Mouse (Mus musculus): ENCODE results near the gene Rhbdd1. TPM values are rescaled to one million over a fixed set of nuclear protein-coding genes. Genes with fewer than 3 reads are reported as not detected.
A peak's percentile ranks its signal among the peaks of the same experiment; 100 is the strongest.

The Rhbdd1 gene
- polyA plus RNA-seq, 1 experiment from 2014 or later, result 6.8 TPM

DNA sequence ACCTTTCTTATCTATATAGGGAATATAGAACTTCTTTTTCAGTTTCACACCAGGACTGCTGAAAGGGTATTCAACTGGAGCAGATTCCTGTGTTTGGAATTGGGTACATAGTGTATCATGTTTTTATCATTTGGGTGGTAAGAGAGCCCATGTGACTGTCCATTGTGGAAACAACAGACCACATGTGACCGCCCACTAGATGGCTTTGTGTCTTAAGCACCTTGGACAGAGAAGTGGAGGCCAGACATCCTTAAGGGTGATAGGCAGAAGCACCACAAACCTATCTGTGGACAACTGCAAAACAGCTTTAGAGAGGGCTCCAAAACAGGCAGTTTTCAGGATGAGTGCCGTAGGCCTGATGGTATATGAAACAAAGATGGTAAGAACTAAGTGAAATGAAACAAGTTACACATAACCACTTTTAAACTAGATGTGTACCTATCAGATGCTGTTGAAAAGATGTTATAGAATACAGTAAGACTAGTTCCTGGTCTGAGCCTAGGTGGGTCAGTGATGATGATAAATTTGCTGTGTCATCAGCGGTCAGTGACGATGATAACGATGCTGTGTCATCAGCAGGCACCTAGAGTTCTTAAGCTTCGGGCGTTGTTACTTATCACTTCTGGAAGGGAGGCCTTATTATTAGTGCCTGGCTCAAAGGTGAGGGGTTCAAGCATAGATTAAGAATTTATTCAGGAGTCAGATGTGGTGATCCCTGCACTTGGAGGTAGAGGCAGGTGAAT is 12.0 kb downstream of the Rhbdd1 start:
- Histone ChIP-seq H3K36me3 (ENCODE audit: control insufficient read depth, insufficient read depth, low read length) (no peaks in the 10 kb centered on the region), H3K9ac (ENCODE audit: low read depth, low read length) (no peak overlapping the region), H3K4me1 (ENCODE audit: control insufficient read depth, insufficient read depth, low read length) (no peaks in the 10 kb centered on the region), H3K9me3 (ENCODE audit: control insufficient read depth, low read length) (no peaks in the 10 kb centered on the region), H3K4me2 (ENCODE audit: low read depth, low read length) (no peak overlapping the region), H3K27me3 (replicated peaks; ENCODE audit: control insufficient read depth, insufficient read depth, low read length) (no peaks in the 10 kb centered on the region), H3K27ac (replicated peaks; ENCODE audit: low read depth, low read length) (no peak overlapping the region), H3K4me3 (ENCODE audit: low read depth, low read length) (no peak overlapping the region)
- 94% methylated on average over 7 of the region's 7 CpGs for WGBS
- DNase-seq (ENCODE audit: low spot score) (no peak), ATAC-seq (ENCODE audit: low read depth) (no peak)

DNA sequence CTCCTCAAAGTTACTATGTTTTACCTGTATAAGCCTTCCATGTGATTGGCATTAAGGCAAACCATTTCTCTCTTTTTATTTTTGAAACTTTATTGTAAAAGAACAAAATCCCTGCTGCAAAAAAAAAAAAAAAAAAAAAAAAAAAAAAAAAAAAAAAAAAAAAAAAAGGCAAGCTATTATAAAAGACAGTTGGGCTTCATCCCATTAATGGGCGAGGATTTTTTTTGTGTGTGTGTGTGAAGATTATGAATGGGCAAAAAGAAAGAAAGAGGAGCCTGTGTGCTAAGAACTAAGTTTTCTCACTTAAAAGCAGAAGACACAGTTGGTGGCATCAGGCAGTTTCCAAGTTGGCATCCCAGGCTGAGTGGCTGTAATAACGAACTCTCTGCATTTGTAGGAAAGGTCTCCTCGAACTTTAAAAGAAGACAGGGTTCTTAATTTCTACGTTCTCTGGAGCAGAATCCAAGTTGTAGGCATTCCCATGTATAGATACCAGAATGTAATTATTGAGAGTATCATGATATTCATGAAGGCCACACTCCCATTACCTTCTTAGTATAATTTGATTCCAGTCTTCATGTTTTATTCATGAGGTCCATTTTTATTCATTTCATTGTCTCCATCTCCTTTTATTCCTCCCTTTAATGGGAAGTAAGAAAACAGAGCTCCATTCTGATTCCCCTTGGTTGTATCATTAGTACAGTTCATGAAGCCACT is 13.1 kb downstream of the Rhbdd1 start:
- Histone ChIP-seq H3K27me3 (replicated peaks; ENCODE audit: control insufficient read depth, insufficient read depth, low read length) (no peaks in the 10 kb centered on the region), H3K4me3 (ENCODE audit: low read depth, low read length) (no peak overlapping the region), H3K4me1 (ENCODE audit: control insufficient read depth, insufficient read depth, low read length) (no peaks in the 10 kb centered on the region), H3K9me3 (ENCODE audit: control insufficient read depth, low read length) (no peaks in the 10 kb centered on the region), H3K27ac (replicated peaks; ENCODE audit: low read depth, low read length) (no peak overlapping the region), H3K36me3 (ENCODE audit: control insufficient read depth, insufficient read depth, low read length) (no peaks in the 10 kb centered on the region), H3K4me2 (ENCODE audit: low read depth, low read length) (no peak overlapping the region), H3K9ac (ENCODE audit: low read depth, low read length) (no peak overlapping the region)
- DNase-seq (ENCODE audit: low spot score), result no peak
- WGBS, result 81% methylated on average over 4 of the region's 4 CpGs
- ATAC-seq (ENCODE audit: low read depth), result no peak

DNA sequence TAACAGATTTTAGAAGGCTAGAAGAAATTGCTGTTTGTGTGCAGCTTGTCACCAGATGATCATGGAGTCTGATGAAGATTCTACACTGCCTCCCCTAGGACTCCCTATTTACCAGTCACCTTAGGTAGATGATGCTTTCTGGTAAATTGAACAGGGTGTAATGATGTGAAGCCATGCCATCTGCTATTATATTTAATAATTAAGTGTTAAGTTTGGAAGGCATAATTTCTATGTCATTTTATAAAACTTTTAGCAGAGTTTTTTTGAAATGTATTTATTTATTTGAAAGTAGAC is 13.6 kb downstream of the Rhbdd1 start:
- H3K9me3 ChIP-seq (ENCODE audit: control insufficient read depth, low read length), result no peaks in the 10 kb centered on the region
- H3K4me3 ChIP-seq (ENCODE audit: low read depth, low read length), result no peak overlapping the region
- H3K27ac ChIP-seq (replicated peaks; ENCODE audit: low read depth, low read length), result no peak overlapping the region
- DNase-seq (ENCODE audit: low spot score) (no peak), ATAC-seq (ENCODE audit: low read depth) (no peak)
- no peaks in the 10 kb centered on the region for H3K36me3 ChIP-seq (ENCODE audit: control insufficient read depth, insufficient read depth, low read length)
- no peaks in the 10 kb centered on the region for H3K27me3 ChIP-seq (replicated peaks; ENCODE audit: control insufficient read depth, insufficient read depth, low read length)
- H3K9ac ChIP-seq (ENCODE audit: low read depth, low read length), result no peak overlapping the region
- H3K4me1 ChIP-seq (ENCODE audit: control insufficient read depth, insufficient read depth, low read length), result no peaks in the 10 kb centered on the region
- H3K4me2 ChIP-seq (ENCODE audit: low read depth, low read length), result no peak overlapping the region

DNA sequence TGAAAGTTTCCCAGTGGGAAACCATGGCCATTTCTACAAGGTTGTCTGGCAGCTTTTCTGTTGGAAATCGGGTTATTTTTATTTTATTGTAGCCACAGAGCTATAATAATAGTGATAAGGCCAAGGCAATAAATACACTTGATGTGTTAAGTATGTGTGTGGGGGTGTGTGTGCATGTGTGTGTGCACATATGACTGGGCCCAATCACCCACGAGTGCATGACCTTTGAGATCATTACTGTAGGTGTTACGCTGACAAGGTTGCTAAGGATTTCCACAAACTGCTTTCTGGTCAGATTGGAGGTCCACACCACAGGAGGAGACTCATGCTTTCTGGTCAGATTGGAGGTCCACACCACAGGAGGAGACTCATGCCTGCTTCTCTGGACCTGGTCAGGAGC is 18.3 kb downstream of the Rhbdd1 start:
- no peak overlapping the region for H3K27ac ChIP-seq (replicated peaks; ENCODE audit: low read depth, low read length)
- no peaks in the 10 kb centered on the region for H3K36me3 ChIP-seq (ENCODE audit: control insufficient read depth, insufficient read depth, low read length)
- no peaks in the 10 kb centered on the region for H3K4me1 ChIP-seq (ENCODE audit: control insufficient read depth, insufficient read depth, low read length)
- no peak overlapping the region for H3K4me2 ChIP-seq (ENCODE audit: low read depth, low read length)
- no peak overlapping the region for H3K9ac ChIP-seq (ENCODE audit: low read depth, low read length)
- no peak for DNase-seq (ENCODE audit: low spot score)
- WGBS, result 90% methylated on average over 3 of the region's 3 CpGs
- H3K4me3 ChIP-seq (ENCODE audit: low read depth, low read length), result no peak overlapping the region
- no peaks in the 10 kb centered on the region for H3K27me3 ChIP-seq (replicated peaks; ENCODE audit: control insufficient read depth, insufficient read depth, low read length)
- no peaks in the 10 kb centered on the region for H3K9me3 ChIP-seq (ENCODE audit: control insufficient read depth, low read length)
- ATAC-seq (ENCODE audit: low read depth), result no peak

DNA sequence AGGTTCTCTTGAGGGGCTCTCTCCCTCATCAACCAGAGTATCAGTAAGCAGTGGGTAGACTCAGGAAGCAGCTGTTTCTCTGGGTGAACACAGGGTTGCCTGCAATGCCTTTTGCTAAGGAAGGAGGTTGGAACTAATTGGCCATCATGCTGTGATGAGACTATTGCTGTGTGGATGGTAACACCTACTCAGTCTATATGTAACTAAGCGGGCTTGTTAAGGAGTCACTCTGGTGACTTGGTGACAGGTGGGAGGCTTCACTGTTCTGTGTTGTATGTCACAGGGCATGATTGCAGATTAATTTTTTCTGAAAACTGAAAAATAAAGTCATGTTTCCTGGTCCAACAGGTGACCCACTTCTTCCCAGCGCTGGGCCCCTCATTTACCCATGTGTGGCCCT is 36.8 kb downstream of the Rhbdd1 start:
- no peaks in the 10 kb centered on the region for H3K36me3 ChIP-seq (ENCODE audit: control insufficient read depth, insufficient read depth, low read length)
- no peak for ATAC-seq (ENCODE audit: low read depth)

DNA sequence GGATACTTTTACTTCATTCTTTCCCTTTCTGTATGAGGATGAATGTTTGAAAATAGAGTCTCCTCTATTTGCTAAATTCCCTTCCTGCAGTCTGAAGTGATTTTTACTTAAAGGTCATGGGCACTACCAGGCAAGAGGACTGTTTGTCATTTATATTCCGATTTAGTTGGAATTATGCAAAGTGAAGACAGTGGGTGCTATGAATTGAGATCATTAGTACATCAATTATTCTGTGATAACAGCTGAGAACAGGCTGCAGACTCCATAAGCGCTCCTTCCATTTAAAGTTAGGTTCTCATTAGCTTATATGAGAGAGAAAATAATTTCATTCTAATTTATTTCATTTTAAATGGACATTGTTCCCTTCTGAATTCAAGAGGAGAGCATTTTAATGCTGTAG is 37.5 kb downstream of the Rhbdd1 start:
- Histone ChIP-seq H3K4me1 (ENCODE audit: control insufficient read depth, insufficient read depth, low read length) (no peaks in the 10 kb centered on the region), H3K27ac (replicated peaks; ENCODE audit: low read depth, low read length) (no peak overlapping the region), H3K9ac (ENCODE audit: low read depth, low read length) (no peak overlapping the region), H3K27me3 (replicated peaks; ENCODE audit: control insufficient read depth, insufficient read depth, low read length) (no peaks in the 10 kb centered on the region), H3K4me3 (ENCODE audit: low read depth, low read length) (no peak overlapping the region), H3K4me2 (ENCODE audit: low read depth, low read length) (no peak overlapping the region), H3K36me3 (ENCODE audit: control insufficient read depth, insufficient read depth, low read length) (no peaks in the 10 kb centered on the region), H3K9me3 (ENCODE audit: control insufficient read depth, low read length) (no peaks in the 10 kb centered on the region)
- ATAC-seq (ENCODE audit: low read depth) (no peak), DNase-seq (ENCODE audit: low spot score) (no peak)
- WGBS, result 85% methylated on average over 2 of the region's 2 CpGs

More for the DNA sequence above, 36.8 kb downstream of the Rhbdd1 start:
- Histone ChIP-seq H3K27ac (replicated peaks; ENCODE audit: low read depth, low read length) (no peak overlapping the region), H3K4me1 (ENCODE audit: control insufficient read depth, insufficient read depth, low read length) (no peaks in the 10 kb centered on the region), H3K9me3 (ENCODE audit: control insufficient read depth, low read length) (no peaks in the 10 kb centered on the region), H3K4me3 (ENCODE audit: low read depth, low read length) (no peak overlapping the region), H3K9ac (ENCODE audit: low read depth, low read length) (no peak overlapping the region), H3K4me2 (ENCODE audit: low read depth, low read length) (no peak overlapping the region), H3K27me3 (replicated peaks; ENCODE audit: control insufficient read depth, insufficient read depth, low read length) (no peaks in the 10 kb centered on the region)
- 90% methylated on average over 2 of the region's 2 CpGs for WGBS
- DNase-seq (ENCODE audit: low spot score), result no peak

DNA sequence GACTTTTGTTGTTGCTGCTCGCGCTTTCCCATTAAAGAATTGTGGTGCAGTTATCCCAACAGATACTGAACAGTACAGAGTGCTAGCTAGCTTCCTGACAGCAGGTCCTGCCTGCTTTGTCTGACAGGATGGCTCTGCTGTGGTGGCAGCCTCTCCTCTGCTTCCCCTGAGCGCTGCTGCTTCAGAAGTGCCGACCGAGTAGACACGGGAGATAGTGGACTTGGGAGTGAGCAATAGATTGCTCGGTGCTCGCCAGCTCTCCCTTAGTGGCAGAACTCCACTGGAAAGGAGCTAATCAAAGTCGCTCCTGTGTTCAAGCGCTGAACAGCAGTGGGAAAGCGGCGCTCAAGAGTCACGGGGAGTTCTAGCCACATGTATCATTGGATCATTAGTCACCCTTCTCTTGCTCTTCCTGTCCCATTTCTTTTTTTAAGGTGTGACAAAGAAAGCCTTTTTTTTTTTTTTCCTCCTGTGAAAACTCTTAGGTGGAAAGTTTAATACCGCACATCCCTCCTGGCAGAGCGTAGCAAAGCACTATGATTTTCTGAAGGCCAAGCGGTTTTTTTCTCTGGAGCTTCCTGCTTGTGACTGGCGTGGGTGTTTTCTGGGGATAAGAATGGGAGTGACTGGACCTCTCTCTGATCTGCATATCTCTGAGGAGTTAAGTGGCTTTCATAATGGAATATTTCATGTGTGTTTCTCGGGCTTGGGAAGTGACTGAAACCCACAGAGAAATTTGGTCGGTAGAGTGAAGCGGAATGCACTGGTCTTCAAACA is 42.8 kb downstream of the Rhbdd1 start:
- ATAC-seq (ENCODE audit: low read depth) (no peak), DNase-seq (ENCODE audit: low spot score) (no peak)
- peak overlapping the region; percentile 23; the same call in 1 of the 2 replicates for H3K4me2 ChIP-seq (ENCODE audit: low read depth, low read length)
- H3K27me3 ChIP-seq (replicated peaks; ENCODE audit: control insufficient read depth, insufficient read depth, low read length), result no peaks in the 10 kb centered on the region
- peaks cover 9% of the 10 kb centered on the region; the same call in 1 of the 2 replicates for H3K4me1 ChIP-seq (ENCODE audit: control insufficient read depth, insufficient read depth, low read length)
- H3K27ac ChIP-seq (replicated peaks; ENCODE audit: low read depth, low read length), result no peak overlapping the region
- 63% methylated on average over 20 of the region's 20 CpGs for WGBS
- H3K9ac ChIP-seq (ENCODE audit: low read depth, low read length), result 0 out of 2 replicates have a peak overlapping the region, but pooled peaks have one; percentile 5
- H3K4me3 ChIP-seq (ENCODE audit: low read depth, low read length), result no peak overlapping the region
- H3K9me3 ChIP-seq (ENCODE audit: control insufficient read depth, low read length), result no peaks in the 10 kb centered on the region
- H3K36me3 ChIP-seq (ENCODE audit: control insufficient read depth, insufficient read depth, low read length), result no peaks in the 10 kb centered on the region

DNA sequence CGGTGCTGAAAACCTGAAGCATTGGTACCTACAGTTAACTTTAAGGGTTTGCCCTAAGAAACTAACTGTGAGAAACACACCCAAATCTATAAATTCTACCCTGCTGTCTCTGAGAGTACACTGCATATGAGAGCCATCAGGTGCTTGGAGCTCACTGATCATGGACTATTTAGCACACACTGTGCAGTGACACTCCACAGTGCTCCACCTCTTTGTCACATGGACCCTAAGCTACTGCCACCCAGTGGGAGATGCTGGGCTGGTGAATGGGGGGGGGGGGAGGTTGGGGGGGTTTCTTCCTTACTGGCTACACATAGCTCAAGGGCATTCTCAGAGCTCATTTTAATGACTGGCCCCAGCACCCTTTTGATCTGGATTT is 43.4 kb downstream of the Rhbdd1 start:
- no peak overlapping the region for H3K4me3 ChIP-seq (ENCODE audit: low read depth, low read length)
- no peaks in the 10 kb centered on the region for H3K36me3 ChIP-seq (ENCODE audit: control insufficient read depth, insufficient read depth, low read length)
- H3K9me3 ChIP-seq (ENCODE audit: control insufficient read depth, low read length), result no peaks in the 10 kb centered on the region
- WGBS, result 85% methylated on average over 1 of the region's 1 CpGs
- DNase-seq (ENCODE audit: low spot score) (no peak), ATAC-seq (ENCODE audit: low read depth) (no peak)
- H3K4me1 ChIP-seq (ENCODE audit: control insufficient read depth, insufficient read depth, low read length), result peaks cover 9% of the 10 kb centered on the region; the same call in 1 of the 2 replicates
- H3K9ac ChIP-seq (ENCODE audit: low read depth, low read length), result no peak overlapping the region
- H3K27me3 ChIP-seq (replicated peaks; ENCODE audit: control insufficient read depth, insufficient read depth, low read length), result no peaks in the 10 kb centered on the region
- H3K27ac ChIP-seq (replicated peaks; ENCODE audit: low read depth, low read length), result no peak overlapping the region
- H3K4me2 ChIP-seq (ENCODE audit: low read depth, low read length), result no peak overlapping the region

Data from embryonic facial prominence, embryonic 14.5 days (tissue).